Mouse (Mus musculus): ENCODE measurements around the gene Frmd5.

Gene Frmd5

DNA sequence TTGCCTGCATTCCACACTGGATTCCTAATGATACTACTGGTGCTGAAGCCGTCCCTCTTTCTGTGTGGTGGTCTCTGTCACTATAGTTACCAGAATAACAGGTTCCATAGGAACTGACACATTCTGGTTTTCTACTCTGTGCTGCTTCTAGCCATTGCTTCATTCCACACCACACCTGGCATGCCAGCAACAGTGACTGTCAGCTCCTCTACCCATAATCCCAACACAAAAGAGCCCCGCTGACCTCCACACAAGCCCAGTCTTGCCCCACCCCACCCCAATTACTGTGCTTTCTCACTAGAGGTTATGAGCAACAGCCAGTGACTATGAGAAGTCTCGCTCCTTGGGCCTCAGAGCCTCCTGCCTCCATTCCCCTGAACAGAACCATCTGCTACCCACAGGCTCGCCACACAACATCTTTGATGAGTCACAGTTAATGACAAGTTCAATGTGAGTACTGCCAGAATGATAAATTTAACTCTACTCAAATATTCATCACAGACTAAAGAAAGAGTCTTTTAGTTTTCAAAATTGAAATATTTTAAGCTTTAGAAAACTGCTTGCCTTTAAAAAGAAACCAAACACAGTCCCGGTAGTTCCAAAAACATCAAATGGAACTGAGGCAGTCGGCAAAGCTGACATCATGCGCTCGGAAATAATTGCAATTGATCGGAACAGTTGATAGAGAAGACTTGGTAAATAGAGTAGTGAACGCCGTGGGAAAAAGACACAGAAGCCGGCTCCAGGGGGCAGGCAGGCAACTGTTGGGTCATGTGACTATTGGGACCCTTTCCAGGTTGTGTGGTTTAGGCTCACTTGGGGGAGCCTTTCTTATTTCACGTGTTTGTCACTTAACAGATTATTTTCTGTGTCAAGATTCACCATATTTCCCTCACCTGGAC is 185.4 kb downstream of the Frmd5 start:
- in situ Hi-C loops (cut with MboI, MseI) = no loop called here

DNA sequence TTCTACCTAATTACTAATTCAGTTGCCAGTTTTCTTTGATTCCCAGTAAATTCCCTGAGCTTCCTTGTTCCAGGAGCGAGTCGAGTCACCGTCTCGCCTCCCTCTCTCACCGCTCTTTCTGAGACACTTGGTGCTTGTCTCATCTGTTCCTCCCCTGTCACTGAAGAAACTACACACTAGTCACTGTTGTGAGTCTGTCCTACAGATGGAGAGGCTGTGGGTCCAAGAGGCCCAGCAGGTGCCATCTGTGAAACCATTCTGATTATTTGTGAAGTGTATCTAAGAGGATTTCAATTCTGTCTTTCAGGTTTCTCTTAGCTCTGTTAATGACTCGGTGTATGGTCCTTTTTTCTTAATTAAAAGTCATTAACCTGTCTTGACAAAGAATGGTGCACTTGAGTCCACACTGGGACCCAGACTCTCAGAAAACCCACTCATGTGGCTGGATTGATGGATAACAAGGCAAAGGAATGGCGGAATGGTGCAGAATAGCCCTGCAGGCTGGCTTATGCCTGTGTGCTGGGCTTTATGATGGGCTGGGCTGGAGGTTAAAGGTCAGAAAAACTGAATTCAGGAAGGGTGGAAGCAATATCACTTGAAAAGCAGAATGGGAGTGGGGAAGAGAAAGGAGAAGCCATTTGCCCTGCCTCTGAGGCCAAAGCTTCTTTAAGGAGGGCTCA is 186.2 kb downstream of the Frmd5 start:
- in situ Hi-C loops (cut with MboI, MseI) = no loop called here

DNA sequence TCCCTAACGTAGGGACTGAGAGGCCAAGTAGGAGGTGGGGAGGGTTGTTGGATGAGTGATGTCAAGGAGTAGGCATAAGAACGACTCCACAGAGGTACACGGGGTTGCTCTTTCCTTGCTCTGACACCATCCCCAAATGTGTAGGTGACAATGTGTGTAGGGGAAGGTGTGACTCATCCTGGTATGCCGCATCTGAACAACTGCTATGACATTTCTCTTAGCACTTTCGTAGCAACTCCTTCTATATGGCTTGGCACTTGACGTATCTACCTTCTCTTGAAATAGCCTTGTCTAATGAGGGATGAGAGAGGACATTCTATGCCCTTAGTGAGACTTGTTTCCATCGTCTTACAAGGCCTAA is 191.7 kb downstream of the Frmd5 start:
- in situ Hi-C loops (cut with MboI, MseI) = no loop called here

DNA sequence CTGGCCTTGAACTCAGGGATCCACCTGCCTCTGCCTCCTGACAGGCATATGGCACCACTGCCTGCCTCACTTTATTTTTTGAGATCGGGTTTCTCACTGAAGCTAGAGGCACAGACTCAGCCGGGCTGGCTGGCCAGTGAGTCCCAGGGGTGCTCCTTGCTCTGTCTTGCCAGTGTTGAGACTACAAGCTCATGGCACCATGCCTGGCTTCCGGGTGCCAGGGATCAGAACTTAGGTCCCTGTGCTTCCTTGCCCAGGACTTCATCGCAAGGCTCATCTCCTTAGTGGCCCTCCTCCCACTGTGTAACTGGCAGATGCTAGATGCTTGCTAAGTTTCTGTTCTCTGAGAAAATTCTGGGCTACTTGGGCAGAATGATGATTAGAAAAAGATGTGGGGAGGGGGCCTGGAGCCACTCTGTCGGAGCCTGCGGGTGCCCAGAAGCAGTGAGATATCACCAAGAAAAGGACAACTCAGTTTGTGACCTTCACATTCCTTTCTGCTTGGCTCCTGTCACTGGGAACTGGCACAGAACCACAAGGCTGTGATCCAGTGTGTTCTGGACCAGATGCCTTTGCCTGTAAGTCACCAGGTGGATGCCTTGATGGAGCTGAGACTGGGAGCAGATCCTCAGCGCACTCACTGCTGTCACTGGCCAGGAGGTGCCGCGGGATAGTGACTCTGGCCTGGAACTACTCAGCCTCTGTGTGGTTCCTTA is 192.2 kb downstream of the Frmd5 start:
- in situ Hi-C loops (cut with MboI, MseI) = no loop called here

DNA sequence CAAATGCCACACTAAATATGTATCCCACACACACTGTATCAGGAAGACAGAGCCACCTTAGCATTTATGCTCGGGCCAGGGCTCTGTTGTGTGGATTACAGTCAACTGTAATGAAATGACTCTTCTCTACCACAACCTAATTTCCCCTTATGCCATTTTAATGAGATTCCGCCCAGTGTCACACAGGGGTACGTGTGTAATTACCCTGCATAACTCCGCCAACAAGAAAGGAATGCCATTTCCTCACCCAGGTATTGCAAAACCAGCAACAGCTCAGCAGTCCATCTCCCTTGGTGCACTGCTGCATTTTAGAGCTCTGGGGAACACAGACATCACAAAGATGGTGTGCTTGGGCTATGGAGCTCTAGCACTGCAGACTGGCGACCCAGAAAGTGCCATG is 194.8 kb downstream of the Frmd5 start:
- in situ Hi-C loops (cut with MboI, MseI) = no loop called here

DNA sequence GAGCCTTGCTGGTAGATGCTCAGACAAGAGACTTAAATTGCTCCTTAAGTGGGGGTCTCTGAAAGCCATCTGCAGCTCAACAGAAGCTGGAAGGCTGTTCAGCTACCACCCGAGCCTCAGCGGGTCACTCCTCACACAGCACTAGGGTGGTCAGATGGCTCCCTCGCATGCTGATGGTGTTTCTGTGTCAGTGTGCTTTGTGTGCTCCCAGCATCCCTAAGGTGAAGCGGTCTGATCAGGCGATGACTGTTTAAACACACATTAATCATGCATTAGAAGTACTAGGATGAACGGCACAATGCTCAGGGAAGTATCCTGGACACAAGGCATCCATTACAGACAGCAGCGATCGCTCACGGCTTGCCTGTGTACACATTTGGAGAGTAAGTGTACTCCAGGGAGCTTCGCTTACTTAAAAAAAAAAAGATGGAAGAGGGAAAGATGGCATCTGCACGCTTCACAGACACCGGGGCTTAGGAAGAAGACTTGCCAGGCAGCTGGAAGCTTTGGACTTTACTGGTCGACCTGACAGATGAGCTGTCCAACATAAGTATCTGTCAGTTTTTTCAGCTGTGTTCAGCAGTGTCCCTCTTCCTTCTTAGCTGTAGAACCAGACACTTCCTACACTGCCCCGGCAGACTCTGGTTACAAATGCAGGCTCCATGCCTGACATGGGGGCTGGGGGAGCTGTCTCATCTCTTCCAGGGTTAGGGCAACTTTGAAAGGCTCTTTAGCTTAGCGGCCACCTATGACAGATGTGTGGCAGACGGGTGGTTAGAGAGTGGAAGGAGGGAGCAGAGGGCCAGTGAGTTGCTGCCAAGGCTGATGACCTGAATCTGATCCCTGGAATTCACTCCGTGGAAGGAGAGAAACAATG is 196.6 kb downstream of the Frmd5 start:
- in situ Hi-C loops (cut with MboI, MseI) = no loop called here

DNA sequence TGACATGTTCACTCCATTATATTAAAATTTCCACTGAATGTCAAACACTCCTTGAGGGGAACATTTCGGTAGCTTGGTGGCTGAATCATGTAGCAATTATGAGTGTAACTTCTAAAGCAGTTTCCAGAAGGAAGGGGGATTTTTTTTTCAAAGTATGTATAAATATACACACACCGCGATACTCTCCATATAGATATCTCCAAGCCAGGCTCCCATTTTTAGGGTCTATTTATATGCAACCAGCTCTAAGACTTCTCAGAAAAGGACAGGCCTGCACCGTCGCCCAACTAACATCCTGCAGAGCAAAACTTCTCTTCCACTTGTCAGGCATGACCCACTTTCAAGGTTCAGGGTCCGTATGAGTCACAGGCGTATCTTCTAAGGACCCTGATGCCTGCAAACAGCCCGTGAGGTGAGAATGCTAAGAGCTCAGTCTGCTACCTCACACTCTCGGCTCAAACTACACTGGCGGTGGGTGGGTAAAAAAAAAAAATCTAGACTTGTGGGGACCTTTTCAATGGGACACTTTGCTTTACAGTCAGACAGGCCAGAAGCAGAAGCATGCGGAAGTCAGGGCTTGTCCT is 197.7 kb downstream of the Frmd5 start:
- in situ Hi-C loops (cut with MboI, MseI) = no loop called here

DNA sequence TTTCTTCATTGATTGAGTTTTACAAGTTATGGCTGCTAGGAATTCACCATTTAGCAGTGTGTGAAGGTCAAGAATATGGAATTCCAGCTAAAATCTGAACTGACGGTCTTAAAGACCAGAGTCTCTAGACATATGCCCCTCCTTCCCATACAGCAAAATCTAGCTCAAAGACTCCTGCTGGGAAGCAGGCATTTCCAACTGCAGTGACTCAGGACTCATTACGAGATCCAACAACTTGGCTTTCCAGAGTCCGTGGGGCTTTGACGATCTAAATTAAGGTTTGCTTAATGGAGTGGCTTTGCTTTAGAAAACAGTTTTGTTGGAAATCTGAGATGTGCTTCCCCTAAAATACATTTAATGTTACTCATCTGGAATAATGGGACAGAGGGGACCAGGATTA is 204.5 kb downstream of the Frmd5 start:
- in situ Hi-C loops (cut with MboI, MseI) = no loop called here

DNA sequence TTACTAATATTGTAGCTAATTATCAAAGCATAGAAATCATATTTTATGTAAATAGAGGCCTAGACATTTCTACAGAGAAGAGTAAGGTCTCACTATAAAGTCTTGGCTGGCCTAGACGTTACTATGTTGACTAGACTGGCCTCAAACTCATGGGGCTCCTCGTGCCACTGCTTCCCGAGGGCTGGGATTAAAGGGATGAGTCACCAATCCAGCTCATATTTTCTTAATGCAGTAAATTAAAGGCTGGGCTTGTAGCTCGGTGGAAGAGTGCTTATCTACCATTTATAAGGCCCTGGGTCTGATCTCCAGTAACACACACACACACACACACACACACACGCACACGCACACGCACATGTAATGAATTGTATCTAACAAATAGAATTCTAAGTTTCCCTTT is 205.3 kb downstream of the Frmd5 start:
- in situ Hi-C loops (cut with MboI, MseI) = no loop called here

DNA sequence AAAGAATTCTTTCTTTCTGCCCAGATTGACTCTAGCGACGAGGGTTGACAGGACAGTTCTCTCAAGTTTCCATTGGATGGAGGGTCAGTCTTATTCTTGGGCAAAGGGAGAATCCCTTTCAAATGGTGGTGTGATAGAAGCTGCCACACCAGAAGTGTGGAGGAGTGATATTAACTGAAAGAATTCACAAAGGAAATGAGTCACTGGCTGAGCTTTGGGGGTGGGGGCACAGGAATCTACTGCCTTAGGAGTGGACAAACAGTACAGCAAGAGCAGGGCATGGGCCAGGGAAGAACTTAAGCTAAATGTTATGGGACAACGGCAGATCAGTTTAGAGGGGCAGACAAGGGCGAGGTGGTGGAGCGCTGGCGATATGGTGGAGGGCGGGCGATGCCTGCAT is 206.2 kb downstream of the Frmd5 start:
- in situ Hi-C loops (cut with MboI, MseI) = no loop called here

DNA sequence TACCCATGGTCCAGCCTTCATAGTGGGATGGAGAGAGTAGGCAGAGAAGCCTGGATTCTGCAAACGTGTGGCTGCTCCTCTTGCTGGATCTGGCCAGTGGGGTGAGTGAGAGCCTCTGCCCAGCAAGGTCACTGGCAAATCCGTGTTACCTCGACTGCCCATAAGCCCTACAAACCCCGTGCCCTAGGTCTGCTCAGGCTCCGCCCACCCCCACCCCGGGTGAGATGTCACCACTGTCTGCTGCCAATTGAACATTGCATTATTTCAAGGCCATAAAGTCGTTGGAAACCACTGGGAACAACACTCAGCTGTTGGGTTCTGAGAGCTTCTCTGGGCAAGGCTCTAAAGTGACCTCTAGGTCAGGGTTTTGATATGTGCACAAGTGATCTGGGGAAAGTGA is 208.6 kb downstream of the Frmd5 start:
- in situ Hi-C loops (cut with MboI, MseI) = no loop called here

DNA sequence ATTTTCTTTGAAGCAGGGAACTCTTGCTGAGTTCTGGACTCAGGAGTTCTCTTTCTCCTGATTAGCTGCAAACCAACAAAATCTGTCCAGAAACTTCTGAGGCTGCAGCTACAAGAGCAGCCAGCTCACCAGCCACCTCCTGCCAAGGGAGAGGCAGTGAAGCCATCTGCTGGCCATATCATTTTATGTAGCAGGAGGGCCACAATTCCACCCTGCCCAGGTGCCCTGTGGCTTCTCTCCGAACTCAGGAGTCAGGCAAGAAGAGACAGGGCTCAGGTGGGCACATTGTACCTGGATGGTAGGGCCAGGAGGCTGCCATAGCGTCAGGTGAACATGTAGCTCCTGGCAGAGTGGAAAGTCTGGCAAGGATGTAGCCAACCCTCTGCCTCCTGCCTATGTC is 210.3 kb downstream of the Frmd5 start:
- in situ Hi-C loops (cut with MboI, MseI) = no loop called here

DNA sequence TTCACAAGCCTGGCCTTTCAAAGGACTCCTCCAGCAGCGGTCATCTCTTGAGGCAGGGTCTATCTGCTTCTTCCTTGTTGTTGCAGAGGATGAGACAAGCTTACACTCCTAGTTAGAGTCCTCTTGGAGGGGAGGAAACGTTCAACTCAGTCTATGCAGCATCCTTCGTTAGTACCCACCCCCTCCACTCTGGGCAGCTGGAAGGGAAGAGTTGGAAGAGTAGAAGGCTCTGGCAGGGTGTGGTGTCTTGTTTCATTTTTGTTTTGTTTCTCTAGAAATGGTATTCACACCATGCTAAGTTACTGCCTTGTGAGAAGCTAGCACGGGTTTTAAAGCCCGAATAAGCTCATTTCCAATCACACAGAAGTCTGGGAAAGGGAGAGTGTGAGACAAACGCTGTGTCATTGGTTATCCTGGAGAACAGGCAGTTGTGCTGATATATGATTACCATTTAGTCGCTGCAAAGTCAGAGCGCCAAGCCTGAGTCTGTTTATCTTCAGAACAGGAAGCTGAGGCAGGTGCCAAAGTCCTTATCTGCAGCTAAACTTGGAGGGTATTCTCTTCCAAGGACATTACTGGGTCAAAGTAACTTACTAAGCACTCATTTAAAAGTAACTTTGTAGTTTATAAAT is 212.1 kb downstream of the Frmd5 start:
- in situ Hi-C loops (cut with MboI, MseI) = no loop called here

DNA sequence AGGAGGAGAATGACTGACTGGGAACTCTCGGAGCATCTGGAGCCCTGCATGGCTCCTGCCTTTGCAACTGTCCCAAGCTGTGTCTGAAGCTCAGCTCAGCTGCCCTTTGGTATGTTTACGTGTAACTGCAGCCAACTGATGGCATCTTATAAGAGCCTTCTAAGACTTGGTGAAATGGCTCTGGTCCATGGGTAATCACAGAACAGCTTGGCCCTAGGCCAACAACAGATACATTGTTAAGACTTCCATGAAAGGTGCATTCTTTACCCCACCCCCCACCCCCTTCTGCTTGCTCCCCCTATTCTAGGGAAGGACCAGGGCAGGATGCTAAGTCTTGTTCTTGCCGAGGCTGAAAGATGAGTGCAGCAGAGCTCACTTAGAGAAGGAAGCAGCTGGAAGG is 212.8 kb downstream of the Frmd5 start:
- in situ Hi-C loops (cut with MboI, MseI) = no loop called here

DNA sequence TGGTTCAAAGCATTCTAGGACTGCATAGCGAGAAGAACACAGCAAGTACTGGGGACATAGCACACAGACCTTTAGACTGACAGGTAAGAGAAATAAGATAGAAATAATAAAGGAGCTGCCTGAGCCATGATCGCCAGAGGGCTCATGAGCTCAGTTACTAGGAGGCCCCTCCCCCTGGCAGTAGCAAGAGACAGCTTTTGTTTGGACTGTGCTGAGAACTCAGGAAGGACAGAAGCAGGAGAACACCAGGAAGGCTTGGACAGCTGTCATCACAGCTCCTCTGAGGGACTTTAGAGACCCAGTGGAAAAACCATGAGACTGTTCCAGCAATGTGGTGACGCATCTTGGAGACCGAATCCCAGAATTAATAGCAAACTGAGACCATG is 218.6 kb downstream of the Frmd5 start:
- in situ Hi-C loops (cut with MboI, MseI) = no loop called here

DNA sequence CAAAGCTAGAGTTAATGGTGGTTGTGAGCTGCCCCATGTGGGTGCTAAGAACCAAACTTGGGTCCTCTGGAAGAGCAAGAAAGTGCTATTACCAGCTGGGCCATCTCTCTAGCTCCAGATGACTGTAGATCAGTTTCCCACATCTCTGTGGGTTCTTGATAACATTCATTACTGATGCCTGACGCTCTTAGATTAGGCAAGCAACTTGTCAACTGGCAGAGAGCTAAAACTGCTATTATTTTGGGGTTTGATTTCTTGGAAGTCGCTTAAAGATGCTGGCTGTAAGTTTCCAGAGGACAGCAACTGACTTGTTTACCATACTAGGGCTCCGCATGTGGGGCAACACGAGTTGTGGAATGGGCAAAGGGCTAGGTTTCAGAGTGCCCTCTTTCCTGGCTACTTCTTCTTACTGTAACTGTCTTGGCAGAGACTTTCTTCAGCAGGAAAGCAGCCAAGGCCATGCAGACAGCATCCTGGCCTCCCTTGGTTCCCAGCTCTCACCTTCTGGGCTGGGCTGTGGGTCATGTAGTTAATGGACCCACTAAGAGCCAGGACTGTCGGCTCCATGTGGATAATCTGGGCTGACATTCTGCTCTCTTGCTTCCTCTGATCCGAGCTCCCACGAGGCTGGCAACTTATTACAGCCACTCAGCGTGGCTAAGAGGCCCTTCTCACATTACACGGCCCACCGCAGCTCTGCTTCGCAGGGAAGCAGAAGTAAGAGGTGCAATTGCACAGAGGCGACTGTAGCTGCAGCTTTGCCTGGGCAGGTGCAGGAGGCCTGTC is 219.2 kb downstream of the Frmd5 start:
- in situ Hi-C loops (cut with MboI, MseI) = no loop called here

DNA sequence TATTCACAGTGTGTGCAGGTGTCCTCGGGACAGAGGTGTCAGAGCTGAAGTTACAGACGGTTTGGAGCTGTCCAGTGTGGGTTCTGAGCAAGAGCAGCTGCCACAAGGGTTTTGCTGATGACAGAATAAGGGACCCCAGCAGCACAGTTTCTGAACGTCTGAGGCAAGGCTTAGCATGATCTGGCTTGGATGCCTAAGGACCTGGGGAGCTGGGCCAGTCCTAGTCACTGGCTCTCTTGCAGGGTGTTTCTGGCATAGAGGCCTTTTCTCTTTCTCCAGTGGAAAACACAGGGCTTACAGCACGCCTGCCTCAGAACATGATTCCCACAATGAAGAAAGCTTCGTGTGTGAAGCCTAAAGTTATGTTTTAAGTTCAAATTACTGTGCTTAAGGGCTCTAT is 222.2 kb downstream of the Frmd5 start:
- in situ Hi-C loops (cut with MboI, MseI) = no loop called here

DNA sequence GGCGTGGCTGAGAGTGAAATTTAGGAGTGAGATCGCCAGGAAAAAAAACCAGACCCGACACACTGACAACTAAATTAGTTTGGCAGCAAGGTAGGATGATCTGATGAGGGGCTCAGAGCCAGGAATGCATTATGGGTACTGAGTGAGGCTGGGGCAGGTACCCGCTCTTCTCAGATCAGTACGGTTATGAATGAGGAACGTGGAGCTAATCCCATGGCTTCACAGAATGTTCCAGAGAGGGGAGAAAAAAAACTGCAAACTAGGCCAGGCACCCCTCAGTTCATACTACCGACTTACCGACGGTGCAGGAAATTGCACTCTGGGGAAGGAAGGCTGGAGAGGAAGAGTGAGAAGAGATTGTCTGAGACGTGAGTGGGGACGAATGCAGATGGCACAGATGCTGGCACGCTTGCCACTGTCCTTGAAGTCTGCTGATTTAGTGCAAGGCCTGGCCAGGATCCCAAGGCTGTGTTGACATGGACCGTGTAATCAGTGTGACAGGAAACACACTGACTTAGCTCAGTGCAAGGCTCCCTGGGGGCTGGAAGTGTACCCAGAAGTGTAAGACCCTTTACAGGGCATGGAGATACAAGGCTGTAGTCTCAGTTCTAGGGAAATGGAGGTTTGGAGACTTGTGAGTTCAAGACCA is 223.3 kb downstream of the Frmd5 start:
- in situ Hi-C loops (cut with MboI, MseI) = no loop called here

DNA sequence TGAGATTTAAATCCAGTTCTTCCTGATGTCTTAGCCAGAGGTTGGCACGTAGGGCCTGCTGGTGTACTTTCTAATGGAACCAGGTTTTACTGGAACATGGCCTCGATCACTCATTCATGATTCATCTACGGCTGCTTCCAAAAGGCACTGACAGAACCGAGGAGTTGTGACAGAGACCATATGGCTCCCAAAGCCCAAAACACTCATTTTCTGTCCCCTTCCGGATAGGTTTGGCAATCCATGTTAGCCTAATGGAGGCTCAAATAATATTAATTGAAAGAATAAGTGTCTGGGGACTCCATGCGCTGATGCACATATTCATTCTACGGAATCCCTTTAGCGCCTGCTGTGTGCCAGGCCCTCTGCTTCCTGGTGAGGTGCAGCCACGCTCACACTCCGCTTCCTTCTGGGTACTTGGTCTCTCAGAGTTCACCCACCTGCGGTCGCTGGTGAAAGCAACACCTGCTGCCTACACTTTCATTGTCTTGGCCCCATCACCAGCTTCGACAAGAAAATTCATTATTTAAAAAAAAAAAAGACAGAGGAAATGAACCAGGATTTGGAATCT is 224.0 kb downstream of the Frmd5 start:
- in situ Hi-C loops (cut with MboI, MseI) = no loop called here
